Mouse (Mus musculus): ENCODE data around the gene Musk.
"Not testable (repeated sequence)": the region's sequence is repeated elsewhere in the genome, so short reads cannot be mapped to it uniquely, and the experiment has no call there.

Gene Musk

GRCm38 (mm10) chr4:58285687-58286086 is at the start of gene Musk:
TSS of gene Musk (plus strand) at chr4:58285960.
- no peak for DNase-seq

GRCm38 (mm10) chr4:58240416-58240815 is 45.3 kb upstream of the Musk start:
- DNase-seq, result no peak

- DNase-seq, result no peak
Measured at GRCm38 (mm10) chr4:58245544-58245943, 40.2 kb upstream of the Musk start.

DNA sequence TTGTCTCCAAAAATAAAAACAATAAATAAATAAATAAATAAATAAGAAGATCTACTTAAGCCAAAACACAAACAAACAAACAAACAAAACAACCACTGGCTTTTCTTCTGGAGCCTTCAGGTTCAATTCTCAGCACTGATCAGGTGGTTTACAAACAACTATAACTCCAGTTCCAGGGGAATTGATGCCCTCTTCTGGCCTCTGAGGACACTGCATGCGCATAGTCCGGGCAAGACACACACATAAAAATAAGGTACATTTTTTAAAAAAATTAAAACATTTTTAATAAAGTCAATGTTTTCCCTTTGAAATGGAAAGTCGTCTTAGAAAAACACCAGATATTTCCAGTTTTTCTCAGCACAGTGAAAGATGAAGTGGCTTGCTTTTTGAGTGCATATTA is 33.4 kb upstream of the Musk start:
- no peak for DNase-seq

GRCm38 (mm10) chr4:58253410-58253809 is 32.4 kb upstream of the Musk start:
- peak in 1 of 2 experiments; percentile 82 for DNase-seq

DNA sequence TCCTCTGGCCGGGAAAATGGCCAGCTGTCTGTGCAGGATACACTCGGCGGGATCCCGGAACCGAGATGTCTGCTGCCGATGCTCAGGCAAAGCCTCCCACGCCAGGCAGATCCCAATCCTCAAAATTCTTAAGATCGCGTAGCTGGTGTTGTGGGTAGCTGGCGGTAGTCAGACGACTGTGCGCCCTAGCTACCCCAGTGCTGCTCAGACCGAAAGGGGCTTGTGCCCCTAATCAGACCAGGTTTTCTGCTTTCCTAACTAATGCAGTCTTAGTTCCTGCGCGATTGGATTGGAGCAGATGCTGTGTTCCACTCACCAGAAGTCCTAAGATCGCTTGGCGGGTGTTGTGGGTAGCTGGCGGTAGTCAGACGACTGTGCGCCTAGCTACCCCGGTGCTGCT is 25.0 kb upstream of the Musk start:
- DNase-seq, result not testable (repeated sequence)

DNA sequence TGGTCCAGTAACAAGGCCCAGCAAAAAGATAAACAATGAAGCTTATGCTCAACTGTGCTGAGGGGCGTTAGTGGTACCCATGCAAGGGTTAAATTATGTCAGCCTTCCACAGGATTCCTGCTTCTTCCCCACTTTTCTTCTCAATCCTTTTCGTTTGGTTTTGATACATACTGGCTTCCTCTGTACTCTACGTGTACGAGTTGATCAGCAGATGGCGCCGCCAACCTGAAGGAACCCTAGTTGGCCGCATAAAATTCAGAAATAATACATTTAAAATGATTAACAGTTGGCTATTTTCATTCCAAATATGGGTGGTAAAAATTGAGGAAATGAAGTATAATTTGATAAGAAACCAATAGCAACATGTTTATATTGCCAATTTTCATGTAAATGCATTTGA is 19.5 kb upstream of the Musk start:
- peak in 1 of 2 experiments; percentile 67 for DNase-seq

DNA sequence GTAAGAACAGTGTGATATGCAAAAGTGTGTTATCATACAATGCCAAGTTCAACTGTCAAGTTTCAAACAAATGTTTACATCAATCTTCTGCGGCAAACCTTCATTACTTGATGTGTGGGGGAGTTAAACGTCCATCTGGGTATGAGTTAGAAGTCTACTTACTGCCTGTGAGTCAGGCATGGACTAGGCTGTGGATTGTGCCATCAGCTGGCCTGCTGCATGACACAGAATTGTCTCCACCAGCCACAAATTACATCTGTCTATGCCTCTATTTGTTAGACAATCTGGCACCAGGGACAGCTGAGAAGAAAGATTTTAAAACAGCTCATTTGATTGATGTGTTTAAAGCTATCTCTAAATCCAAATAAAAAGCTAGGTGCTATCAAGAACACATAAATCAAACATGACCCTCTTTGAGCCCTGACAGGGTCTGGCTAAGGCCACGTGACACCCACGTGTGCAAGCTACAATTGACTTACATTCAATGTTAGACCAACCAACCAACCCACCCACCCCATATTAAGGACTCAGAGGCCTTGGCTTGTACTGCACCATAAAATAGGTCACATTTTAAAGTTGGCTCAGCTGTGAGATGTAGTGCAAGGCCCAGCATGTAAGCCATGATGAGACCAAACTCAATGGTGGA is 16.7 kb upstream of the Musk start:
- no peak for DNase-seq

DNA sequence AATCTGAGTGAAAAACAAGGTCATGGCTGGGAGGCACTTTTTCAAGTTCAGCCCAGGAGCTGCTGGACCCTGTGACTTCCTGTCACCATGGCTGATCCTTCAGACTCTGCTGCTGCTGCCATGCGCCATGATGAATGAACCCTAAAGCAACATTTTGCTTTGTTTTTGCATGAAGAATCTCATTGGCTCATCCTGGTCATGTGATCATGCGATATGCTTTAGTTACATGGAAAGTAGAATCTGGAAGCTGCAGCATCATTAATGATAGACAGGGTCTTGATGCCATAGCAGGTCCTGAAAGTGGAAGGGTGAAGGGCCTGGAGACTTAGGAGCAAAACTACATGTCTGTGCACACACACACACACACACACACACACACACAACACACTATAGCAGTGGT is 15.8 kb upstream of the Musk start:
- DNase-seq, result no peak

GRCm38 (mm10) chr4:58270956-58271355 is 14.8 kb upstream of the Musk start:
- no peak for DNase-seq

DNA sequence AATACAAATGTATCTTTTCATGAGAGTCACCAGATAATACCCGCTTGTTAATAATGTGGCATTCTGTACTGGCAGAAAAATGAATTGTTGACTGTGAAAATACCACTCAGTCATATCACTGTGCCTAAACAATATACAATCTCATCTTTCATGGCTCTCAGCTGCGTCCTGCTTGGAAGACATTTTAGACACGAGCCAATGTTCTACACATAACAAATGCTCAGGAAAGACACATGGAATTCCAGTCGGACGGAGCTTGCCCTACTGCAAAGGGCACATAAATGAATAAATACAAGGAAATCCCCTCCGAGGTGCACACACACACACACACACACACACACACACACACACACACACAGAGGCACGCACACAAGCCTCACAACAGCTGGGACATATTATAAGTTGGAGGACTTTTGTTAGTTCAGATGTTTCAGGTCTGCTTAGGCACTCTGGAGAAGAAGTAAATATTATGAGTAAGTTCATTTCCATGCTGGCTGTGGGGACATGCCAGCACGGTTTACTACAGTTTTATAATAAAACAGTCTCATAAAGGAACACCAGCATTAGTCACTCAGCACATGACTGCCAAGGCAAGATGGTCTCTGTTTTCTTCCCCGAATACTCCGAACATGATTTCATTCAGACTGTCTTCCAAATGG is 14.1 kb upstream of the Musk start:
- DNase-seq, result no peak

- DNase-seq, result no peak
Measured at GRCm38 (mm10) chr4:58275261-58275895, 10.4 kb upstream of the Musk start.

DNA sequence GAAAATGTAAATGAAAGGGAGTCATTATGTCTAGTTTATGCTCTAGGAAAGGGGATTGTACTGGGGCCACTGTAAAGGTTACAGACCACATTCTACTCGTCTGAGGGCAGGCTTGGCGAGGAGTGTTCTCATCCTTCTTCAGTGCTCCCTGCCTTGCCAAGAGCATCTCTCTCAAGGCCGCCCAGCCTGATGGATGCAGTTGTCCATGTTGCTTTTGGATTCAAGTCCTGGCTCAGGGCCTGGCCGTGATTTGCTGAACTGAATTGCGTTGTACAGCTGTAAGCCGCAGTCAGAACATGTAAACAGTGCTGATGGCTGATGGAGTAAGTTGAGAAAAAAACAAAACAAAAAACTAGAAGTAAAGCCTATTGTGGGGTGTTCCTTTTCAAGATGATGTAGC is 7.4 kb upstream of the Musk start:
- DNase-seq, result peak; percentile 36 to 62

- no peak for DNase-seq
Measured at GRCm38 (mm10) chr4:58280121-58280520, 5.6 kb upstream of the Musk start.

DNA sequence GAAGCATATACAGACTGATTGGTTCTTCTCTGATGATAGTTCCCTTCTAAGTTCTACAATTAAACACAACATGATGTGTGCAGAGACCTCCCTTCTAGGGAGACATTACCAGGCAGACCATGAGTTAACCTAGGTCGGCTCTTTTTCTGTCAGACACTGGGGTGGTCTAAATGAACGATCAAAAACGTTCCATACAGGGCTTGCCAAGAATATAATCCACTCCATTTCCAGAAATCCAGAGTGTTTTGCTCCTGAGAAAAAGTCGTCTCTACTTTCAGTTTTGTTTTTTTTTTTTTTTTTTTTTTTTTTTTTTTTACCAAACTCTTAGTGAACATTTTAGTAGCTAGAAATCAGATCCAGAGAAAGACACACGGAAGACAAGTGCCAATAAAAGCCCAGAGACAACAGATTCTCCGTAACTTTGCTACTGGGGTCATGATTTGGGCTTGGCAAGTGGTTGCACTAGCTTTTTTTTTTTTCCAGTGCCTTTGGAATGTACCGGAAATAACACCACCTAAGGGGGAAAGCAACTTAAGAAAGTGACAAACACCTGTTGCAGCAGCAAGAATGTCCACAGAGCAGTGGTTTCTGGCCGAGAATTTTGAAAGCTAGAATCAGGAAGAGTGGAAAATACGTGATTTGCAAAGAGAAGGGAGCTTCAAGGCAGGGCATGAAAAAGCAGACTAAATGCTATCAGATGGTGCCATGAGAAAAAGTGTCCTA is 769 bp downstream of the Musk start:
- no peak for DNase-seq

GRCm38 (mm10) chr4:58288753-58289152 is 3.0 kb downstream of the Musk start:
- no peak for DNase-seq

DNA sequence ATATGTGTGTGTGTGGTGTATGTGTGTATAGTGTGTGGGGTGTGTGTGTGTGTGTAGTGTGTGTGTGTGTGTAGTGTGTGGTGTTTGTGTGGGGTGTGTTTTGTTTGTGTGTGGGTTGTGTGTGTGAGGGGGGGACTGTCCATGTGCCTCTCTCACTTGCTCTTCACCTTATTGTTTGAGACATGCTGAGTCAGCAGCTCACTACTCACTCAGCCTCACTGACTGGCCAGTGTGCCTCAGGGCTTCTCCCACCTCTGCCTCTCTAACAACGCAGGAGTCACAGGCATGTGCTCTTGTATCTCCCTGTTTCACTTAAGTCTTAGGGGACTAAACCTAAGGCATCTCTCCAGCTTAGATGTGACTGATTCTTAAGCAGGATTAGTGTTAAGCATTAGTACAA is 6.1 kb downstream of the Musk start:
- no peak for DNase-seq

DNA sequence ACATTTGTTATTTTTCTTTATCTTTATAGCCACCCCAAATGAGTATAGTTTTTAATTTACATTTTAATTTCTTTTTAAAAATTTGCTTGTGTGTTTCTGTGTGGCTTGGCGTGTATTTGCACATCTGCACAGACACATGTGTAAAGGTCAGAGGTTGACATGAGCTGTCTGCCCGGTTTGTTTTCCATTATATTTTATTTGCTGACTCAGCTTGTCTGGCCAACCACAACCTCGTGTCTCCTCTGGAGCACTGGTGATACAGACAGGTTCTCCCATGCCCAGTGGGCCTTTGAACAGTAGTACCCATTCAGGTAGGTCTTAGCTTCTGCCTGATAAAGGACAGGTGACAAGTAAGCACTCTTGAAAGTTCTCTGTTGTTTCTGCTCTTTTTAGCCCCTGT is 7.3 kb downstream of the Musk start:
- DNase-seq, result no peak

DNA sequence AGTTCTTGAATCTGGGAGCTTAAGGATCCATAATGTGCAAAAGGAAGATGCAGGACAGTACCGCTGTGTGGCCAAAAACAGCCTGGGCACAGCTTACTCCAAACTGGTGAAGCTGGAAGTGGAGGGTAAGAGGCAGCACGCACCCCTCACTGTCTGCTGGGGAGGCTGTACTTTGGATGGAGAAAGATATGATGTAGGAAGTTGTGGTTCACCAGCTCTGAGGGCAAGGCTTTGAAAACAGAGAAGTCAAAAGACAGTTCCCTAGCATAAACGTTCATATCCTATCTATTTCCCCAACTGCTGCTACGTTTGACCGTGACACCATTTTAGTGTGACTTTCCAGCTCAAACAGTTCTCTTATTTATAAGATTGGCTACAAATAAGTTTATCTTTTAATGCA is 18.1 kb downstream of the Musk start:
- DNase-seq, result no peak

- DNase-seq, result no peak
Measured at GRCm38 (mm10) chr4:58304564-58304963, 18.8 kb downstream of the Musk start.

- DNase-seq, result no peak
Measured at GRCm38 (mm10) chr4:58307421-58307820, 21.7 kb downstream of the Musk start.

DNA sequence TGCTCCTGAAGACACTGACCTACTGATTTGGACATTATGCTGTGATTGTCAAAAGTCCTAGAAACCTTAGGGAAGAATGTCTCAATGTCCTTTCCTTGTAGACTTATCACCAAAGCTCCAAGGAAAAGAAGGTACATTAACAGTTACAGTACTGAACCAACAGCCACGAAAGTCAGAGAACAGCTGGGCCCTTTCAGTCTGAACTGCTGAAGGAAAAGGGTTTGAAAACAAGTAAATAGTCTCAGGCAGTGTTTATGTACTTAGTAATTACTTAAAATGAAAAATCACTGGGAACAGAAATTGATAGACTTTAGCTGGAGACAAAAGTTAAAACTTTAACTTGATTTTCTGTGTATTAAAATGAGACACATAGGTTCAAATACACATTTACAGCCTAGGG is 27.6 kb downstream of the Musk start:
- no peak for DNase-seq

- DNase-seq, result no peak
Measured at GRCm38 (mm10) chr4:58314942-58315508, 29.3 kb downstream of the Musk start.
